Mouse (Mus musculus): ENCODE results near the gene Clec2d.
"Not testable (repeated sequence)": the region's sequence is repeated elsewhere in the genome, so short reads cannot be mapped to it uniquely, and the experiment has no call there.

Clec2d gene

GRCm38 (mm10) chr6:129187200-129187651 lies 6.8 kb downstream of the Clec2d start:
- no peak for DNase-seq (ENCODE audit: low read depth, low spot score)

GRCm38 (mm10) chr6:129187816-129188215 lies 7.4 kb downstream of the Clec2d start:
- not testable (repeated sequence) for DNase-seq (ENCODE audit: low read depth, low spot score)

GRCm38 (mm10) chr6:129193431-129193830 lies 13.0 kb downstream of the Clec2d start:
- DNase-seq (ENCODE audit: low read depth, low spot score) = no peak

- not testable (repeated sequence) for DNase-seq (ENCODE audit: low read depth, low spot score)
Measured at GRCm38 (mm10) chr6:129200066-129200465, 19.7 kb downstream of the Clec2d start.

- no peak for DNase-seq (ENCODE audit: low read depth, low spot score)
Measured at GRCm38 (mm10) chr6:129202306-129202705, 21.9 kb downstream of the Clec2d start.

GRCm38 (mm10) chr6:129204342-129204741 lies 23.9 kb downstream of the Clec2d start:
- DNase-seq (ENCODE audit: low read depth, low spot score) = no peak

- DNase-seq (ENCODE audit: low read depth, low spot score) = no peak
Measured at GRCm38 (mm10) chr6:129204838-129205237, 24.4 kb downstream of the Clec2d start.

GRCm38 (mm10) chr6:129208891-129209519 lies 28.6 kb downstream of the Clec2d start:
- DNase-seq (ENCODE audit: low read depth, low spot score) = no peak

- DNase-seq (ENCODE audit: low read depth, low spot score) = no peak
Measured at GRCm38 (mm10) chr6:129209785-129210446, 29.5 kb downstream of the Clec2d start.

- no peak for DNase-seq (ENCODE audit: low read depth, low spot score)
Measured at GRCm38 (mm10) chr6:129210447-129210790, 30.0 kb downstream of the Clec2d start.

- DNase-seq (ENCODE audit: low read depth, low spot score) = no peak
Measured at GRCm38 (mm10) chr6:129212421-129213195, 32.2 kb downstream of the Clec2d start.

GRCm38 (mm10) chr6:129213497-129213896 lies 33.1 kb downstream of the Clec2d start:
- no peak for DNase-seq (ENCODE audit: low read depth, low spot score)

GRCm38 (mm10) chr6:129214263-129214662 lies 33.8 kb downstream of the Clec2d start:
- DNase-seq (ENCODE audit: low read depth, low spot score) = no peak

- DNase-seq (ENCODE audit: low read depth, low spot score) = no peak
Measured at GRCm38 (mm10) chr6:129215053-129215452, 34.6 kb downstream of the Clec2d start.

GRCm38 (mm10) chr6:129215886-129216637 lies 35.6 kb downstream of the Clec2d start:
- DNase-seq (ENCODE audit: low read depth, low spot score) = no peak

GRCm38 (mm10) chr6:129216721-129217230 lies 36.4 kb downstream of the Clec2d start:
- no peak for DNase-seq (ENCODE audit: low read depth, low spot score)

GRCm38 (mm10) chr6:129218191-129218696 lies 37.8 kb downstream of the Clec2d start:
- no peak for DNase-seq (ENCODE audit: low read depth, low spot score)

GRCm38 (mm10) chr6:129219897-129220517 lies 39.6 kb downstream of the Clec2d start:
- no peak for DNase-seq (ENCODE audit: low read depth, low spot score)

GRCm38 (mm10) chr6:129221053-129221452 lies 40.6 kb downstream of the Clec2d start:
- DNase-seq (ENCODE audit: low read depth, low spot score) = no peak

- DNase-seq (ENCODE audit: low read depth, low spot score) = no peak
Measured at GRCm38 (mm10) chr6:129222188-129222800, 41.9 kb downstream of the Clec2d start.
